Mouse (Mus musculus) limb, embryonic 12.5 days (tissue): ENCODE results near the gene Gm4985. TPM values are rescaled to one million over a fixed set of nuclear protein-coding genes. Genes with fewer than 3 reads are reported as not detected.
"Not testable (repeated sequence)": the region's sequence is repeated elsewhere in the genome, so short reads cannot be mapped to it uniquely, and the experiment has no call there.

ENCODE experiments used
- ATAC-seq: fragments of 200-750 bp; cut with Nextera tagmentation; 2 replicates; pipeline ENCODE4 v1.8.0; 2017; ENCODE audit warnings: low read depth, moderate TSS enrichment; ENCODE audit not compliant: insufficient number of reproducible peaks, insufficient read depth, low FRiP score, low TSS enrichment
- H3K27ac ChIP-seq: fragments of 300-500 bp; sonication (generic); 2 replicates; pipeline ENCODE4 v1.5.1; 2016; ENCODE audit warnings: mild to moderate bottlenecking, moderate library complexity
- H3K27me3 ChIP-seq: fragments of 300-500 bp; sonication (generic); 2 replicates; pipeline ENCODE4 v1.6.1; 2016; ENCODE audit warnings: mild to moderate bottlenecking, moderate library complexity
- H3K36me3 ChIP-seq: fragments of 300-500 bp; sonication (generic); 2 replicates; pipeline ENCODE4 v1.6.1; 2016; ENCODE audit warnings: mild to moderate bottlenecking, moderate library complexity
- H3K4me1 ChIP-seq: fragments of 300-500 bp; sonication (generic); replicated peaks from 2 replicates; pipeline ENCODE4 v1.6.1; 2016
- H3K4me2 ChIP-seq: fragments of 300-500 bp; sonication (generic); 2 replicates; pipeline ENCODE4 v1.6.1; 2016; ENCODE audit warnings: mild to moderate bottlenecking, moderate library complexity
- H3K4me3 ChIP-seq: fragments of 300-500 bp; sonication (generic); replicated peaks from 2 replicates; pipeline ENCODE4 v1.5.1; 2016; ENCODE audit warnings: mild to moderate bottlenecking
- H3K9ac ChIP-seq: fragments of 300-500 bp; sonication (generic); replicated peaks from 2 replicates; pipeline ENCODE4 v1.6.1; 2016; ENCODE audit warnings: mild to moderate bottlenecking, moderate library complexity
- H3K9me3 ChIP-seq: fragments of 300-500 bp; sonication (generic); 2 replicates; pipeline ENCODE4 v1.6.1; 2016; ENCODE audit warnings: mild to moderate bottlenecking, moderate library complexity
- WGBS: fragments of 180-500 bp; shearing (Covaris S2); methylation state at CpG from one replicate; pipeline ENCODE4 v1.1.7; 2016; 5-methylcytosine and 5-hydroxymethylcytosine counted together
- microRNA-seq: library from miRNA; unstranded; fragments of <30 nt; microRNA quantifications from one replicate; pipeline ENCODE4, GENCODE M21; 2017
- polyA plus RNA-seq: library from polyadenylated mRNA; unstranded; fragments of >200 nt; fragmentation: Nextera tagmentation; extraction: Ambion mirVana; gene quantifications from 2 replicates; pipeline ENCODE4 v1.2.1, GENCODE M21; 2016

Gm4985 gene
- polyA plus RNA-seq, result not detected in 2 replicates

DNA sequence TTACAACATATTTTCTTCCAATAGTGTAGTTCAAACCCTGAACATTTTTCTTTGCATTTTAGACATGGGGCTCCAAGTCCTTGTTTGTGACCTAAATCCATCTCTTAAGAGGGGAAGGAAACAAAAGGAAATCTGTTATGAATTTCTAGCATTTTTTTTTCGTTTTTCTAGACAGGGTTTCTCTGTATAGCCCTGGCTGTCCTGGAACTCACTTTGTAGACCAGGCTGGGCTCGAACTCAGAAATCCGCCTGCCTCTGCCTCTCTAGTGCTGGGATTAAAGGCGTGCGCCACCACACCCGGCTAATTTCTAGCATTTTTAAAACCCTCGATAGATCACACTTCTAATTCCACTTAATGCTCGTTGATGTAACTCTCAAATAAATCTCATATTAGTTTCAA, at the start of gene Gm4985:
Gm4985 (minus strand) TSS at position 101 of the 400 bp plus-strand sequence.
- not testable (repeated sequence) for H3K36me3 ChIP-seq, H3K4me1 ChIP-seq, H3K4me3 ChIP-seq, ATAC-seq, H3K4me2 ChIP-seq, H3K9me3 ChIP-seq, H3K27ac ChIP-seq, H3K27me3 ChIP-seq, H3K9ac ChIP-seq
- 77% methylated on average over 8 of the region's 8 CpGs for WGBS

DNA sequence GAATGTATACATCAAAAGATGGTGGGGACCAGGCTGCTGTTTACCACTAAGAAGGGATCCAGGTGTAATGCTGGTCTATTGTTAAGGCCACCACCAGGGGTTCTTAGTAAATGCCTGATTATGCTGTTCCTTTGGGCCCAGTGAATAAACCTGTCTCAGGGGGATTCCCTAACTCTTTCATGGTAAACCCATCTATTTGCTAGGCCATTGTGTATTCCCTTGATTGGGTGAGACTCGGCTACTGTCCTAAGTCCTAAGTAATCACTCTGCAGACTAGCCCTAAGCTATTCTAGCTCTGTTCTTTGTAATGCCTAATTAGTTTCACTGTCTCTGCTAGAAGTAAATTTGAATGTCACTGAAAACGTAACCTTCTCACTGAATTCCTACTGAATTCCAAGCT, 4.6 kb downstream of the Gm4985 start:
- no peak overlapping the region for H3K4me3 ChIP-seq
- no peak overlapping the region for H3K9ac ChIP-seq
- H3K9me3 ChIP-seq, result no peaks in the 10 kb centered on the region
- H3K4me2 ChIP-seq, result no peak overlapping the region
- H3K4me1 ChIP-seq, result no peaks in the 10 kb centered on the region
- no peaks in the 10 kb centered on the region for H3K36me3 ChIP-seq
- ATAC-seq, result no peak
- 78% methylated on average over 2 of the region's 2 CpGs for WGBS
- H3K27me3 ChIP-seq, result no peaks in the 10 kb centered on the region
- no peak overlapping the region for H3K27ac ChIP-seq

Small RNA genes lying within 50 kb of the gene (microRNA-seq; reads per million reads assigned to microRNA genes)
- gene Gm25299, result not detected

Other genes with a start within 250 kb of the Gm4985 start
- not detected in 2 replicates for gene Gm4907, start 76.4 kb downstream of the Gm4985 start, polyA plus RNA-seq